Mouse (Mus musculus): Measurements from ENCODE around the gene Adamts16. TPM values are rescaled to one million over a fixed set of nuclear protein-coding genes. Genes with fewer than 3 reads are reported as not detected.

Gene Adamts16
- polyA plus RNA-seq, 1 experiment = 1.2 TPM

- H3K4me1 ChIP-seq (ENCODE audit: control insufficient read depth, insufficient read depth, low read length) = no peaks in the 10 kb centered on the region
- no peak overlapping the region for H3K27ac ChIP-seq (ENCODE audit: insufficient read depth, low read depth, low read length)
- H3K27me3 ChIP-seq (replicated peaks; ENCODE audit: control insufficient read depth, insufficient read depth, low read length) = no peaks in the 10 kb centered on the region
- WGBS = 76% methylated on average over 1 of the region's 1 CpGs
- H3K4me3 ChIP-seq (ENCODE audit: insufficient read depth, low read depth, low read length) = no peak overlapping the region
- H3K36me3 ChIP-seq (ENCODE audit: control insufficient read depth, insufficient read depth, low read length) = no peaks in the 10 kb centered on the region
- DNase-seq = no peak
- TF ChIP-seq POLR2A (IDR thresholded peaks at IDR 0.05; ENCODE audit: low read depth, low read length) (no peak), CTCF (conservative IDR thresholded peaks at IDR 0.05; ENCODE audit: insufficient read depth, insufficient read length, low read depth, low read length) (no peak)
Measured at GRCm38 (mm10) chr13:70719994-70720393, 121.6 kb downstream of the Adamts16 start.

GRCm38 (mm10) chr13:70718814-70719213 lies 122.8 kb downstream of the Adamts16 start:
- Histone ChIP-seq H3K4me1 (ENCODE audit: control insufficient read depth, insufficient read depth, low read length) (no peaks in the 10 kb centered on the region), H3K27me3 (replicated peaks; ENCODE audit: control insufficient read depth, insufficient read depth, low read length) (no peaks in the 10 kb centered on the region), H3K36me3 (ENCODE audit: control insufficient read depth, insufficient read depth, low read length) (no peaks in the 10 kb centered on the region), H3K4me3 (ENCODE audit: insufficient read depth, low read depth, low read length) (no peak overlapping the region), H3K27ac (ENCODE audit: insufficient read depth, low read depth, low read length) (no peak overlapping the region)
- no peak for DNase-seq
- TF ChIP-seq POLR2A (IDR thresholded peaks at IDR 0.05; ENCODE audit: low read depth, low read length) (no peak), CTCF (conservative IDR thresholded peaks at IDR 0.05; ENCODE audit: insufficient read depth, insufficient read length, low read depth, low read length) (no peak)
- WGBS = 86% methylated on average over 2 of the region's 2 CpGs

GRCm38 (mm10) chr13:70716022-70716421 lies 125.6 kb downstream of the Adamts16 start:
- Histone ChIP-seq H3K36me3 (ENCODE audit: control insufficient read depth, insufficient read depth, low read length) (no peaks in the 10 kb centered on the region), H3K27me3 (replicated peaks; ENCODE audit: control insufficient read depth, insufficient read depth, low read length) (no peaks in the 10 kb centered on the region), H3K27ac (ENCODE audit: insufficient read depth, low read depth, low read length) (no peak overlapping the region), H3K4me3 (ENCODE audit: insufficient read depth, low read depth, low read length) (no peak overlapping the region), H3K4me1 (ENCODE audit: control insufficient read depth, insufficient read depth, low read length) (no peaks in the 10 kb centered on the region)
- WGBS = 49% methylated on average over 5 of the region's 5 CpGs
- no peak for TF ChIP-seq POLR2A (IDR thresholded peaks at IDR 0.05; ENCODE audit: low read depth, low read length)
- TF ChIP-seq CTCF (conservative IDR thresholded peaks at IDR 0.05; ENCODE audit: insufficient read depth, insufficient read length, low read depth, low read length) = 0 out of 2 replicates have a peak, but pooled peaks have one; percentile 9
- DNase-seq = no peak

- 80% methylated on average over 7 of the region's 7 CpGs for WGBS
- Histone ChIP-seq H3K4me1 (ENCODE audit: control insufficient read depth, insufficient read depth, low read length) (no peaks in the 10 kb centered on the region), H3K4me3 (ENCODE audit: insufficient read depth, low read depth, low read length) (no peak overlapping the region), H3K27ac (ENCODE audit: insufficient read depth, low read depth, low read length) (no peak overlapping the region), H3K36me3 (ENCODE audit: control insufficient read depth, insufficient read depth, low read length) (no peaks in the 10 kb centered on the region), H3K27me3 (replicated peaks; ENCODE audit: control insufficient read depth, insufficient read depth, low read length) (no peaks in the 10 kb centered on the region)
- DNase-seq = no peak
- TF ChIP-seq POLR2A (IDR thresholded peaks at IDR 0.05; ENCODE audit: low read depth, low read length) (no peak), CTCF (conservative IDR thresholded peaks at IDR 0.05; ENCODE audit: insufficient read depth, insufficient read length, low read depth, low read length) (no peak)
Measured at GRCm38 (mm10) chr13:70714081-70714775, 127.4 kb downstream of the Adamts16 start.

- Histone ChIP-seq H3K36me3 (ENCODE audit: control insufficient read depth, insufficient read depth, low read length) (no peaks in the 10 kb centered on the region), H3K4me1 (ENCODE audit: control insufficient read depth, insufficient read depth, low read length) (no peaks in the 10 kb centered on the region), H3K4me3 (ENCODE audit: insufficient read depth, low read depth, low read length) (no peak overlapping the region), H3K27me3 (replicated peaks; ENCODE audit: control insufficient read depth, insufficient read depth, low read length) (no peaks in the 10 kb centered on the region), H3K27ac (ENCODE audit: insufficient read depth, low read depth, low read length) (no peak overlapping the region)
- DNase-seq = no peak
- WGBS = 84% methylated on average over 5 of the region's 5 CpGs
- TF ChIP-seq POLR2A (IDR thresholded peaks at IDR 0.05; ENCODE audit: low read depth, low read length) = no peak
- TF ChIP-seq CTCF (conservative IDR thresholded peaks at IDR 0.05; ENCODE audit: insufficient read depth, insufficient read length, low read depth, low read length) = no peak
Measured at GRCm38 (mm10) chr13:70713331-70713730, 128.3 kb downstream of the Adamts16 start.

GRCm38 (mm10) chr13:70707158-70707854 lies 134.3 kb downstream of the Adamts16 start:
- Histone ChIP-seq H3K27ac (ENCODE audit: insufficient read depth, low read depth, low read length) (no peak overlapping the region), H3K27me3 (replicated peaks; ENCODE audit: control insufficient read depth, insufficient read depth, low read length) (no peaks in the 10 kb centered on the region), H3K4me3 (ENCODE audit: insufficient read depth, low read depth, low read length) (no peak overlapping the region), H3K36me3 (ENCODE audit: control insufficient read depth, insufficient read depth, low read length) (no peaks in the 10 kb centered on the region), H3K4me1 (ENCODE audit: control insufficient read depth, insufficient read depth, low read length) (no peaks in the 10 kb centered on the region)
- WGBS = 89% methylated on average over 5 of the region's 5 CpGs
- TF ChIP-seq POLR2A (IDR thresholded peaks at IDR 0.05; ENCODE audit: low read depth, low read length) = no peak
- TF ChIP-seq CTCF (conservative IDR thresholded peaks at IDR 0.05; ENCODE audit: insufficient read depth, insufficient read length, low read depth, low read length) = no peak
- DNase-seq = no peak

GRCm38 (mm10) chr13:70702904-70703303 lies 138.7 kb downstream of the Adamts16 start:
- Histone ChIP-seq H3K4me3 (ENCODE audit: insufficient read depth, low read depth, low read length) (no peak overlapping the region), H3K27me3 (replicated peaks; ENCODE audit: control insufficient read depth, insufficient read depth, low read length) (no peaks in the 10 kb centered on the region), H3K27ac (ENCODE audit: insufficient read depth, low read depth, low read length) (no peak overlapping the region), H3K36me3 (ENCODE audit: control insufficient read depth, insufficient read depth, low read length) (no peaks in the 10 kb centered on the region), H3K4me1 (ENCODE audit: control insufficient read depth, insufficient read depth, low read length) (no peaks in the 10 kb centered on the region)
- DNase-seq = no peak
- no peak for TF ChIP-seq CTCF (conservative IDR thresholded peaks at IDR 0.05; ENCODE audit: insufficient read depth, insufficient read length, low read depth, low read length)
- 27% methylated on average over 4 of the region's 4 CpGs for WGBS

All from kidney, adult 2 months (tissue).